Mouse (Mus musculus) heart, postnatal 0 days (tissue): ENCODE measurements around the gene Zbtb16. TPM values are rescaled to one million over a fixed set of nuclear protein-coding genes. Genes with fewer than 3 reads are reported as not detected.
A peak's percentile ranks its signal among the peaks of the same experiment; 100 is the strongest.

ENCODE experiments used
- ATAC-seq: fragments of 200-750 bp; cut with Nextera tagmentation; 2 replicates; pipeline ENCODE4 v1.8.0; 2017; ENCODE audit warnings: low read depth, moderate number of reproducible peaks, moderate library complexity; ENCODE audit not compliant: insufficient read depth
- DNase-seq: peaks from one replicate; pipeline ENCODE4 v3.0.0-alpha.2; 2016; ENCODE audit warnings: low spot score
- H3K27ac ChIP-seq: fragments of 300-500 bp; sonication (generic); 2 replicates; pipeline ENCODE4 v1.5.1; 2014; ENCODE audit warnings: low read depth, mild to moderate bottlenecking
- H3K27me3 ChIP-seq: fragments of 300-500 bp; sonication (generic); 2 replicates; pipeline ENCODE4 v1.6.1; 2014; ENCODE audit warnings: low read length, mixed read lengths; ENCODE audit not compliant: control insufficient read depth, insufficient read depth
- H3K36me3 ChIP-seq: fragments of 300-500 bp; sonication (generic); replicated peaks from 2 replicates; pipeline ENCODE4 v1.6.1; 2014; ENCODE audit warnings: low read length, mixed read lengths; ENCODE audit not compliant: control insufficient read depth, insufficient read depth
- H3K4me1 ChIP-seq: fragments of 300-500 bp; sonication (generic); 2 replicates; pipeline ENCODE4 v1.6.1; 2014; ENCODE audit warnings: antibody characterized with exemption; ENCODE audit not compliant: control insufficient read depth, insufficient read depth
- H3K4me2 ChIP-seq: fragments of 300-500 bp; sonication (generic); 2 replicates; pipeline ENCODE4 v1.6.1; 2014; ENCODE audit warnings: low read depth, mild to moderate bottlenecking, low read length, moderate library complexity
- H3K4me3 ChIP-seq: fragments of 300-500 bp; sonication (generic); 2 replicates; pipeline ENCODE4 v1.5.1; 2014; ENCODE audit warnings: low read depth, low read length
- H3K9ac ChIP-seq: fragments of 300-500 bp; sonication (generic); replicated peaks from 2 replicates; pipeline ENCODE4 v1.6.1; 2014; ENCODE audit warnings: low read depth, low read length, mixed read lengths
- H3K9me3 ChIP-seq: fragments of 300-500 bp; sonication (generic); replicated peaks from 2 replicates; pipeline ENCODE4 v1.6.1; 2016; ENCODE audit warnings: low read length; ENCODE audit not compliant: control insufficient read depth
- CTCF ChIP-seq: IDR thresholded peaks from 2 replicates; pipeline ENCODE4 v1.5.1; 2016; ENCODE audit warnings: antibody characterized with exemption, control low read depth, low read depth
- EP300 ChIP-seq: IDR thresholded peaks from 2 replicates; pipeline ENCODE4 v1.6.1; 2016; ENCODE audit warnings: antibody characterized with exemption, low read depth
- WGBS: fragments of 180-500 bp; shearing (Covaris S2); extraction: QIAGEN DNeasy Blood & Tissue Kit; methylation state at CpG from one replicate; pipeline ENCODE4 v1.1.7; 2014; 5-methylcytosine and 5-hydroxymethylcytosine counted together
- polyA plus RNA-seq: library from polyadenylated mRNA; unstranded; fragments of >200 nt; fragmentation: Nextera tagmentation; extraction: Ambion mirVana; gene quantifications from 2 replicates; pipeline ENCODE4 v1.2.1, GENCODE M21; 2015
- total RNA-seq: library from RNA; depleted of rRNA; stranded (reverse); fragments of >200 nt; gene quantifications from 2 replicates; pipeline ENCODE4 v1.2.3, GENCODE M21; 2014; ENCODE audit warnings: low replicate concordance

Gene Zbtb16
- total and polyA plus RNA-seq, 2 experiments from 2014 or later: 5.0 to 54.7 TPM

GRCm38 (mm10) chr9:48860526-48860845 lies 24.5 kb upstream of the Zbtb16 start:
- Histone ChIP-seq H3K27me3 (no peaks in the 10 kb centered on the region; the same call in 1 of the 2 replicates), H3K27ac (no peak overlapping the region), H3K4me1 (no peaks in the 10 kb centered on the region), H3K9me3 (no peaks in the 10 kb centered on the region), H3K4me3 (no peak overlapping the region), H3K9ac (no peak overlapping the region), H3K36me3 (no peaks in the 10 kb centered on the region), H3K4me2 (no peak overlapping the region)
- WGBS: 2% methylated on average over 6 of the region's 6 CpGs
- ATAC-seq (peak; percentile 88), DNase-seq (peak; percentile 86)
- peak; percentile 93 for TF ChIP-seq CTCF
- TF ChIP-seq EP300: peak; percentile 20; the same call in 1 of the 2 replicates

- Histone ChIP-seq H3K27ac (no peak overlapping the region), H3K9ac (no peak overlapping the region), H3K9me3 (no peaks in the 10 kb centered on the region), H3K36me3 (no peaks in the 10 kb centered on the region), H3K27me3 (no peaks in the 10 kb centered on the region; the same call in 1 of the 2 replicates), H3K4me2 (no peak overlapping the region), H3K4me3 (no peak overlapping the region), H3K4me1 (no peaks in the 10 kb centered on the region)
- 43% methylated on average over 10 of the region's 10 CpGs for WGBS
- ATAC-seq: no peak
- TF ChIP-seq CTCF: no peak
- no peak for TF ChIP-seq EP300
- no peak for DNase-seq
Observed at GRCm38 (mm10) chr9:48859828-48860525, 24.0 kb upstream of the Zbtb16 start.

- no peak for TF ChIP-seq EP300
- TF ChIP-seq CTCF: no peak
- Histone ChIP-seq H3K4me2 (no peak overlapping the region), H3K9me3 (no peaks in the 10 kb centered on the region), H3K4me1 (peaks cover 4% of the 10 kb centered on the region; the same call in 1 of the 2 replicates), H3K36me3 (no peaks in the 10 kb centered on the region), H3K4me3 (no peak overlapping the region), H3K27ac (no peak overlapping the region), H3K9ac (no peak overlapping the region), H3K27me3 (no peaks in the 10 kb centered on the region; the same call in 1 of the 2 replicates)
- DNase-seq: no peak
- no peak for ATAC-seq
- 71% methylated on average over 7 of the region's 7 CpGs for WGBS
Observed at GRCm38 (mm10) chr9:48857944-48858343, 21.9 kb upstream of the Zbtb16 start.

GRCm38 (mm10) chr9:48856240-48856639 lies 20.2 kb upstream of the Zbtb16 start:
- H3K4me2 ChIP-seq: no peak overlapping the region
- no peak for TF ChIP-seq EP300
- TF ChIP-seq CTCF: no peak; the same call in 1 of the 2 replicates
- DNase-seq: no peak
- no peaks in the 10 kb centered on the region for H3K9me3 ChIP-seq
- no peaks in the 10 kb centered on the region for H3K36me3 ChIP-seq
- H3K27ac ChIP-seq: no peak overlapping the region
- no peak for ATAC-seq
- 59% methylated on average over 4 of the region's 4 CpGs for WGBS
- H3K4me1 ChIP-seq: peaks cover 4% of the 10 kb centered on the region; the same call in 1 of the 2 replicates
- no peaks in the 10 kb centered on the region for H3K27me3 ChIP-seq
- H3K9ac ChIP-seq: no peak overlapping the region
- H3K4me3 ChIP-seq: no peak overlapping the region

- 64% methylated on average over 5 of the region's 5 CpGs for WGBS
- H3K9ac ChIP-seq: no peak overlapping the region
- H3K36me3 ChIP-seq: no peaks in the 10 kb centered on the region
- TF ChIP-seq EP300: no peak
- TF ChIP-seq CTCF: no peak
- H3K27me3 ChIP-seq: no peaks in the 10 kb centered on the region
- no peak overlapping the region for H3K4me3 ChIP-seq
- ATAC-seq (no peak), DNase-seq (no peak)
- peaks cover 4% of the 10 kb centered on the region; the same call in 1 of the 2 replicates for H3K4me1 ChIP-seq
- H3K4me2 ChIP-seq: no peak overlapping the region
- no peaks in the 10 kb centered on the region for H3K9me3 ChIP-seq
- H3K27ac ChIP-seq: no peak overlapping the region
Observed at GRCm38 (mm10) chr9:48849531-48849930, 13.5 kb upstream of the Zbtb16 start.

GRCm38 (mm10) chr9:48839568-48839967 lies 3.5 kb upstream of the Zbtb16 start:
- TF ChIP-seq CTCF: no peak
- H3K9me3 ChIP-seq: no peaks in the 10 kb centered on the region
- peaks cover 18% of the 10 kb centered on the region for H3K4me1 ChIP-seq
- 95% methylated on average over 3 of the region's 3 CpGs for WGBS
- no peak overlapping the region for H3K27ac ChIP-seq
- no peak overlapping the region for H3K9ac ChIP-seq
- no peaks in the 10 kb centered on the region for H3K27me3 ChIP-seq
- H3K4me2 ChIP-seq: no peak overlapping the region
- DNase-seq (no peak), ATAC-seq (no peak)
- H3K36me3 ChIP-seq: no peaks in the 10 kb centered on the region
- no peak overlapping the region for H3K4me3 ChIP-seq
